Mouse (Mus musculus): Measurements from ENCODE around the gene Zfp652.

Gene Zfp652

DNA sequence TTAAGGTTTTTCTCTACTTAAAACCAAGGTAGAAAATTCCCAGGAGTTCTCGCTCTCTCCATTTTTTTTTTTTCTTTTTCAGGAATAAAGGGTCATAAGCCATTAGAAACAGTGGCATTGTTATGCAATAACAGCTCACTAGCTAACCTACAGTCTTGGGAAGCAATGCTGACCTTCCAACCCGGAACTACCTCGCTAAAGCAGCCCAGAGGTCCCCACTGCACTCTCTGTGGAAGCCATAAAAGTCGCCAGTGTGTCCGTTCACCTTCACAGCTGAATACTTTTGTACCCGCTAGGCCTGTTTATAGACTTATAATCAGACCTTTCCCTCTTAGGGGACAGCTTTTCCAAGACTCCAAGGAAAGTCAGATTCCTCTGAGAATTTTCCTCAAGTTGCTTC is 55.8 kb downstream of the Zfp652 start:
- DNase-seq (ENCODE audit: low spot score), result no peak

DNA sequence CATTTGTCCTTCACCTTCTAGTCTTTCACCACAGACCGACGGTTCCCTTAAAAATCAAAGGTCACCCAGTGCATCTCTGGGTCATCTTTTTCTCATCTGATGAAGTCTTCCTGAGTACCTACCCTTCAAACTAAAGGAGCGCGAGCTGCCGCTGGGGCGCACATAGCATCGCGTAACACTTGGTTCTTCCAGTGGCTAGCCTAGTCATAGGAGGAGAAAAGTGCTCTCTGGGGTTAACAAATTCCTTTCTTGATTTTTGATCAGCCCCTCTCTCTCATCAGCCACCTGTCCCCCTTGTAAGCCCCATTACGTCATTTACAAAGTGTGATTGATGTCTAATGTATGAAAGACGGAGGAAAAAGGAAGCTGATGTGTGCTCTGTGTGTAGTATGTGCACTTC is 56.7 kb downstream of the Zfp652 start:
- no peak for DNase-seq (ENCODE audit: low spot score)

DNA sequence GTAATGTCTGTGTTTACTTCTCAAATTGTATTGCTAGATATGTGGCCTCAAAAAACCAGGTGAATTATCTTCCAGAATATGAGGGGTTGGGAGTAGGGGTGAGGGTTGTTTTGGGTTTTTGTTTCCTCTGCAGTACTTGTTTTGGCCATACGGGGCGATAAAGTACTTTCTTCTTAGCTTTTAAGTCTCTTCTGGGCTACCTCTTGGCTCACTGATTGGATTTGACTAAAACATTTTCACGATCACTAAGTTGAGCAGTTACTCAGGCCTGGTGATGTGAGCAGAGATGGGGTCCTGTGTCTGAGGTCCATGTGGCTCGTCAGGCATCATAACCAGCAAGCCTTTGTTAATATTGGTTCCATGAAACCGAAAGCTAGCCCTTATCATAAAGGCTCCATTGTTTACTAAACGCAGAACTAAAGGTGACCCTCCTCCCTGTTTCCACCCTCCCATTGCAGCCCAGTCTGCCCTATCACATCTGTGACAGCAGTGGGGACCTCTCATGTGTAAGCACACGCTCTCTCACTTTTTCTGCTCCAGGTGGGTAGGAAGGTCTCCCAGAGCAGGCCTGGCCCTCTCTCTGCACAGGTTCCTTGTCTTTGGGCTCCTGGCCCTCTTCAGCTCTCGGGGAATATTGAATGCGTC is 58.4 kb downstream of the Zfp652 start:
- peak; percentile 28 for DNase-seq (ENCODE audit: low spot score)

DNA sequence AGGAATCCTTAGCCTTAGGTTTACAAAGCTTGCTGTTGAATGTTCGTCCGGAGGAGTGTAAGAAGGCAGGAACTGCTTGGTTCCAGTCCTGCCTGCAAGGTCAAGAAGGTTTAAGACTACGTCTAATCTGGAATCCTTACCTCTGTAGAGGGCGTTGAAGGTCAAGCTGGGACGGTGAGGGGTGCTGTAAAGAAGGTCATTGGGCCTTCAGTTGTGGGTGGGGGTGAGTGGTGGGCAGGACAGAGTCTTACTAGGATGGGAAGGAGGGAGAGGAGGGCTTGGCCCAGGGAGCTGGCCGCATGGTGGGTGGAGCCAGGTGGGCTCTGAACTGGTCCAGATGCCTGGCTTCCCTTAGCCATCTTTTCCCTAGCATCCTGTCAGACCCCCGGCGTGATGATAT is 59.2 kb downstream of the Zfp652 start:
- no peak for DNase-seq (ENCODE audit: low spot score)

DNA sequence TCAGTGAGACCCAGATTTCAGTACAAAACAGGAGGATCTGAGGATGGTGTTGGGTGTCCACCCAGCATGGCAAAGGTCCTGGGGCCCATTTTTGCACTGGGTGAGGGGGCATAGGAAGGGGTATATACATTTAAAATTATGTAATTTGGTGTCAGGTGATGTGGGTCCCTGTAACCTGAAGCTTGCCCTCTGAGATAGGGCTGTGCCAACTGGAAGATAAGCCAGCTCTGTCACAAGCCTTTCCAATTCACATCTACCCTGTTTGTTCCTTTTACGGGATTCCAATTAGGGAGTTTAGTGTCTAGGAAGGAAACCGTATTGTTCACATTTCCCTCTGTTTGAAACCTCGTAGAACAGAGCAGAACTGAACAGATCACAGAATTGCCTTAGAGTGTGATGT is 60.8 kb downstream of the Zfp652 start:
- no peak for DNase-seq (ENCODE audit: low spot score)

DNA sequence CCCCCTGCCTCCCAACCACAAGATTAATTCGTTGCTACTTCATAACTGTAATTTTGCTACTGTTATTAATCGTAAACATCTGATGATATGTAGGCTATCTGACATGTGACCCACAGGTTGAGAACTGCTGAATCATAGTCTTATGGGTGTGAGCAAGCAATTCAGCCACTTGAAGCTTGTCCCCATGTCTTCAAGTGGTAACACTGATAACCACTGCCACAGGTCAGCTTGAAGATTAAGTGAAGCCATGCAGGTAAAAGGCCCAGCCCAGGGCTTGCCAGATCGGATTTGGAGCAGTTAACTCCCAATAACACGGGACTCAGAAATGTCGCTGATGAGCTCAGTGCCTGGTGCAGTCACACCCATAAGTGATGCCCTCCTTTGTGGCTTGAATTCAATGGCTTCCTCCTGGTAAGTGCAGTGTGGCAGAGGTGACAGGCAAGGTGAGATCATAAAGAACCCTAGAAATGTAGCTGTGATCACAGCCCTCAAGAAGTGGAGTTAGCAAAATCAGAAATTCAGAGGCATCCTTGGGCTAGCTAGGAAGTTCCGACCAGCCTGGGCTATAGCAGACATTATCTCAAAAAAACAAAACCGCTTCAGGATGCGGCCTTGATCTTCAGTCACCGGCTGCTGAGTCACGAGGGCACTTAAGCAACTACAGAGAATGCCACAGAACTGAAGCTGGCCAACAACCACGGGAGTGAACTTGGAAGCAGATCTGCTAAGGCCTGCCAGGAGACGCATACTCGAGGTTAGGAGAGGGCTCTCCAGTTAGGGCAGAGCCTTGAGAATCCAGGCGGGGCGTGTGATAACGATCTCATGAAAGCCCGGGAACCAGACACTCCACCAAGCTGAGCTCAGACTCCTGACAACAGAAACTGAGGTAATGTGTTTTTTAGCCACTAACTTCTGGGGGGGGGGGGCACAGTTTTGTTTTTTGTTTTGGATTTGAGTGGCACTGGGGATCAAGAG is 65.1 kb downstream of the Zfp652 start:
- no peak for DNase-seq (ENCODE audit: low spot score)

DNA sequence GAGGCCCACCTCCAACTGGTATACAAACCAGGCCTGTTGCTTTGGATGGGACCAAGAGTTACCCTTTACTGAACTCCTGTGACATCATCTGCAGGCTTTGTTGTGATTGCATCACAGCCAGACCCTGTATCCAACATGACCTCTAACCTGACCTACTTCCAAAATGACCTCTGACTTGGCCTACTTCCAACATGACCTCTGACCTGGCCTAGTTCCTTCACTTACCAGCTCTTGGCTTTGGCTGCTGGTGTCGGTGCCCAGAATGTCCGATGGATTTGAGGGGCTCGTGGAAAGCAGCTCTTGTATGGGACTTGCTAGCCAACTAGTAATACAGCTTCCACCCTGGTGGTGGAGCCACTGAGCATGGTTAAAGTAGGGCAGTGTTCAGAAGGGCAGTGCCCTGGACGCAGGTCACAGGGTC is 66.4 kb downstream of the Zfp652 start:
- DNase-seq (ENCODE audit: low spot score), result no peak

DNA sequence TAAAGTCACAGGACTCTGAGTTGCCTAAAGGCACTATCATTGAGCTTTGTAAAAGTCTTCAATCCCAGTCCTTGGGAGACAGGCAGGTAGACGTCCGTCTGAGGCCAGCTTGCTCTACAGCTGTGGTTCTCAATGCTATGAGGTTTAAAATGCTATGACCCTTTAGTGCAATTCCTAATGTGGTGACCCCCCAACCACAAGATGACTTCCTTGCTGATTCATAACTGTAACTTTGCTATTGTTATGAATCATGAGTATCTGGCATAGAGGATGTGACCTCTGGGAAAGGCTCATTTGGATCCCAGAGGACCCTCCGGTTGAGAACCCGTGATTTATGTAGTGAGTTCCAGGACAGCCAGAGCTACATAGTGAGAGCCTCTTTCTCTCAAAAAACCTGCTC is 66.9 kb downstream of the Zfp652 start:
- no peak for DNase-seq (ENCODE audit: low spot score)

DNA sequence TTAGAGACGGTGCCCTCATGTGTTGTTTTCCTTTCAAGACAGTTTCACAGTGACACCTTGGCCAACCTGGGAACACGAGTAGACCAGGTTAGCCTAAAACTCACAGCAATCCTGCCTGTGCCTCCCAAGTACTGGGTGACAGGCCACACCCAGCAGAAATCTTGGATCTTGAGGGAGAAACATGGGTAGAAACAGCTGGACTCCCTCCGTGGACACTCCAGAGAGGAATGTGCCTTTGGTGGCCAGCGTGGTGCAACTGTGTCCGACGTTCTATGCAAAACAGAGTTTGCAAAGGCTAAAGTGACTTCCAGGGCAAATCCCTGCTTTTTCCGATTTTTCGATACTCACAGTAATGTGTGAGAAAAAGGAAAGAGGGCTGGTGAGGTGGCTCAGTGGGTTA is 68.0 kb downstream of the Zfp652 start:
- no peak for DNase-seq (ENCODE audit: low spot score)

DNA sequence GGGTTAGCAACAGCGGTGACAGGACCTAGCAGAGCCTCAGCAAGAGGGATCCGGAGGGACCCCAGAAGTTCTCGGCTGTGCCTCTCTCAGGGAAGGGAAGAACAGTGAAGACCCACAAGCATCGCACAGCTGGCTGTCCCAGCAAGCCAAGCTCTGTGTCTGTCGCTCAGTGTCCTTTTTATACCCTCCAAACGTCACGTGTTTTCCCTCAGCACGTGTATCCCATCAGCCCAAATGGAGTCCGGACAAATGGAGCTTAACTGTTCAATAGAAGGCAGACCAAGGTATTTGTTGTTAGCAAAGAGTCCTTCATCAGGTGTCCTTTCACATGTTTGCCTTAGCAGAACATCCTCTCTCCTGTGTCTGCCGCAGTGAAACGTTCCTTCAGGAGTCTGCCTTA is 69.1 kb downstream of the Zfp652 start:
- DNase-seq (ENCODE audit: low spot score), result no peak

DNA sequence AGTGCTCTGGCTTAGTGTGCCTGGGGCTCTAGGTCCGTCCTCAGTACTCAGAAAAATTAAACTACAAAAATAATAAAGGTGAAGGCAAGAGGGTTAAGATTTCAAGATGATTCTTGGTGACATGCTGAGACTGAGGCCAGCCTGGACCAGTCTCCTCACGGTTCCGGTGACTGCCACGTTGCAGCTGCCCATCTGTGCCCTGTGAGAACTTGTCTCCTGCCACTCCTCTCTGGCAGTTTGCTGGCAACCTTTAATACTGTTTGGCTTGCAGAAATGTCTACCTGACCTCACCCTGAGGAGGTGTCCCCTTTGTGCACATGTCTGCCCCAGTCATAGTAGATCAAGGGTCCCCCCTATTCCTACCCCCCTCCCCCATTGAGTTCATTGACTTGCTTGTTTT is 71.0 kb downstream of the Zfp652 start:
- DNase-seq (ENCODE audit: low spot score), result no peak

DNA sequence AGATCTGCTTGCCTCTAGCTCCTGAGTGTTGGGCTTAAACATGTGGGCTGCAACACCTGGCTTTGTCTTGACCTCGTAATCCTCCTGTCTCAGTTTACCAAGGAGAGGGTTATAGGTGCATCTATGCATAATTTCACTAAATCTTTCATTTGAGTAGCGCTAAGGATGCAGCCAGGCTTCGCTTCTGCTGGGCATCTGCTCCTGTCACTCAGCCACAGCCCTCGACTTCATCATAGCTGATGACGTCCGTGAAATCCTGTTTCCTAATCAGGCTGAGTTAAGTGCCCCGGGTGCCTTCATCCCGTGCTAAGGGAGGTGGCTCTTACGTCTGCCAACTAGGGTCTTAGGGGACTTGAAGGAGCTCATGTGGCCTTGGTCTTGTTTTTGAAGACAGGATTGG is 71.5 kb downstream of the Zfp652 start:
- no peak for DNase-seq (ENCODE audit: low spot score)

DNA sequence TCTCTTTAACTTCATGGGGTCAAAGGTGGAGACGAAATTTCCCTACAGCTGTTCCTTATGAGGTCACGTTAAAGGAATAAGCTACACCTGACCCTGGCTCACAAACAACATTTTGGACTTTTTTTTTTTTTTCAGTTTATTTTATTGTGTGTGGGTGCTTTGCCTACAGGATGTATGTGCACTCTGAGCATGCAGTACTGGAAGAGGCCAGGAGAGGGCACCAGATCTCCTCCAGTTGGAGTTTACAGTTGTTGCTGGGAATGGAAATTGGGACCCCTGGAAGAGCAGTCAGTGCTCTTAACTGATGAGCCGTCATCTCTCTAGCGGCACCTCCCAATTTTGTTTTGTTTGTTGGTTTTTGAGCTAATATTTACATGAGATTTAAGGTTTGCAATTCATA is 73.2 kb downstream of the Zfp652 start:
- no peak for DNase-seq (ENCODE audit: low spot score)

DNA sequence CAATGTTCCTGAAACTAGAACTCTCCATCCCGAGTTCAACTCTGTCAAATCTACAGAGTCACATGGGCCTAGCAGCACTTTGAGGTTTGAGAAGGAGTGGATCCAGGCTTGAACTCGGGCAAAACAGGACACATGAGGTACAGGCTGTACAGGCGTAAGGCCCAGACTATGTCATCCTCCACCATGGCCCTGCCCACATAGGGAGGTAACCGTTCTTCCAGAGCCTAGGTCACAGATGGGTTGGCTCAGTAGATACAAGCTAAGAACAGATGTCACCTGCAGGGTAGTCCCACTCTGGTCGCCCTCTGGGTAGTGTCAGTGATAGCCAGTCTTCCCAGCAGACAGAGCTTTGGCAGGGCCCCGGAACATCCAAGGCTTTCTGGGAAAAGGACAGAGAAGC is 74.0 kb downstream of the Zfp652 start:
- no peak for DNase-seq (ENCODE audit: low spot score)

DNA sequence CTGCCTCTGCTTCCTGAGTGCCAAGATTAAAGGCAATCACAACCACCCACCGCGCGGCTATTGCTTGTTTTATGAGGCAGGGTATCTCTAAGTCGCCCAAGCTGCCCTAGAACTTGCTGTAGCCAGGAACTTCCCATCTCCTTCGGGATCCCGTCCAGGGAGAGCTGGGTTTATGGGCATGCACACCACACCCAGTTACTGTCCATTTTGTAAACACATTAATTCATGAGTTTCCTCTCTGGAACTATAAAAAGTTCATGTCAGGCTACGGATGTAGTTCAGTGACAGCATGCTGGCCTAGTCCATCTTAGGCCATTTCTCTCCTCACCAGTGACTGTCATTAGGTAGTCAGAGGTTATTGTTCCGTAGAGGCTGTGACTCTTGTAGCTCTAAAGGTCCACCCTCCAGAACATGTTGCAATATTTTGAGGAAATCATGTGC is 77.0 kb downstream of the Zfp652 start:
- no peak for DNase-seq (ENCODE audit: low spot score)

DNA sequence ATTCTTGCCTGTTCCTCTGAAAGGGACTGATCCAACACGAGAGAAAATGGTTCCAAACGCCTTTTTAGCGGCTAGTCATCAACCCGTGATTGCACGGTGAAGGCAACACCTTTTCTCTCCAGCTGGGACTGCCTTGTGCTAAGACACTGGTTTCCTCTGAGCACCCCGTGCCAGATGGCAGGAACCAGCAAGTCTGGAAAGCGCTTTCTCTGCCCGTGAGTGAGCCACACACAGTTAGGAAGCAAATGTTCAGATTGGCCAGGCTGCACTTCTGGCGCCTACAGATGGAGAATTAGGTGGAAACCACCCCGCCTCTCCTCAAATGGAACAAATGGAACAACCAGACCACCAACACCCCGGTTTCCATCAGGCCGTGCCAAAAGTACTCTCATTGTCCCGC is 79.3 kb downstream of the Zfp652 start:
- DNase-seq (ENCODE audit: low spot score), result no peak

DNA sequence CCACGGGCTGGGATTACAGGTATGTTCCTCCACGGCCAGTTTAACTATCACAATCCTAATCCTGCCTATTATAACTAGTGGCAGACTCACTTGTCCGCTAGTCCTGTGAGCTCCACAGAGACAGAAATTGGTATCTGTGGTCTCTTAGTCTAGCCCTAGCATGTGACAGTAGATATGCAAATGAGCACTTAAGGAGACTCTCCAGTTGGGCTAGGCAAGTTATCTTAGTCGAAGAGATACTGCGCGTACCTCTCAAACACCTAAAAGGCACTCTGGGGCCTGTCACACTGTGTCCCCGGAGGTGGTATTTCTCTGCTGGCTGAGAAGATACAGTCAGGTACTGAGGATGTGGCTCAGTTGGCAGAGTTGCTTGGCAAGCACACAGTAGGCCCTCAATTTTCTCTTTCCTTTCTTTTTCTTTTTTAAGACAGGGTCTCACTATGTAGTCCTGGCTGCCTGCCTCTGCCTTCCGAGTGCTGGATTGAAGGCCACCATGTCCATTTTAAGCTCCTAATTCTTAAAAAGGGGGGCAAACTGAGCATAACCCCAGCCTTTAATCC is 80.6 kb downstream of the Zfp652 start:
- no peak for DNase-seq (ENCODE audit: low spot score)

DNA sequence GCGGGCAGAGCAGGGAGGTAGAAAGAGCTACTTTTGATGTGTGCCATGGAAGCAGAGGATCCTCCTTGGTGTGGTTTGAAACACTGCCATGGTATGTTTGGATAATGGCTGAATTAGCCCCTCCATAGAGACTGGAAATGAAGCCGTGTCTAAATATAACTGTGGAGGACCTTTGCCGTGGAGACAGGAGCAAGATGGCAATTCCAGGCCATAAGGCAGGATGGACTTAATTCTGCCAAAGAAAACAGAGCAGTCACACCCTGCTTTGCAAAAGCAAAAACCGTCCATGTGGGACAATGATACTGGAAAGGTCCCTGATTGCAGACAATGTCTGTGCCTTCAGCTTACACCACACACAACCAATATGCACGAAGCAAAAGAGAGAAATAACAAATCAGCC is 81.7 kb downstream of the Zfp652 start:
- no peak for DNase-seq (ENCODE audit: low spot score)

DNA sequence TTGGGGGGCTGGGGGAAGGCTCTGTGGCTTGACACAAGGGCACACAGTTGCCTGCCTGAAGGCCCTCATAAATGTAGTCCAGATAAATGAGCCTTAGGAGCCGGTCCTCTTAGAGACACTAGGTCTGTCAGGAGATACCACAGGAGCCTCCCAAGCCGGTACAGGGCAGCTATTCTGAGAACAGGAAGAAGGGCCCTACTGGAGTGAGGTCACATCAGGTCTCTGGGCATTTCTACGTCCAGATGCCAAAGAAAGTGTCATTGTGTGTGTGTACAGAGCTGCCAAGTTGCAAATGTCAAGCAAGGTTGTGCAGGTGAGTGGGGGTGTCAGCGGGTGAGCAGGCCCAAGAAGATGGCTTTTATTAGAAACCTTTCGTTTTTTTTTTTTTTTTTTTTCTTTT is 83.1 kb downstream of the Zfp652 start:
- no peak for DNase-seq (ENCODE audit: low spot score)

DNA sequence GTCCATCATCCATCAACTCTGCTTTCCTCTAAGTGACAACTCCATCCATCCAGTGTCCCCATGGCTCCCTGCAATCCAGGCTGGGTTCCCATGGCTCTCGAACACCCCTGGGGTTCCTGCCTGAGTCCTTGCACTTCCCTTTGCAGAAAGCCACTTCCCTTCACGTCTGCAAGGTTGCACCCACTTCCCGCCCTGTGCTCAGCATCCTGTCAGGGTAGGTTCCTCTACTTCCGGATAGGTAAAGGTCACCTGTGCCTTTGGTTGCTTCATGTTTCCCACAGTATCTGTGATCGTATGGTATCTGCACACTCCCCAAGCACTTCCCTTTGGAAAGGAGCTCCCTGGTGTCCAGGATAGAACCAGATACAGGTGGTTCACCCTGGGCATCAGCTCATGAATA is 92.5 kb downstream of the Zfp652 start:
- no peak for DNase-seq (ENCODE audit: low spot score)

DNA sequence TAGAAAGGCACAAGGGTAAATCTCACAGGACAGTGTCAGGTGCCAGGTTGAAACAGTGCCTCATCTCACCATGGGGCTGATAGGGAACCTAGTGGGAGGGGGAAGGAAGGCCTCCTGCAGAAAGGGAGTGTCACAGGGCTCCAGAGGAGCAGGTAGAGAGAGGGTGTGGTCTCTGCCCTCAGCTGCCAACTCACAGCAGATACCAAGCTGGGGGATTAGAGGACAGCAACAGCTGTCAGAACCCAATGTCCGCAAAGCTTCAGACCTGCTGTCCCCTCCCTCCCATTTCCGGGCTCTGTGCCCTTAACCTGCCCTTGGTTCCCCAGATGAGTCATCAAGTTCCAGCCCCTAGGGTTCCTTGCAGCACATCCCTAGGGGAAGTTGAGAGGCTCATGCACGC is 93.1 kb downstream of the Zfp652 start:
- DNase-seq (ENCODE audit: low spot score), result no peak

DNA sequence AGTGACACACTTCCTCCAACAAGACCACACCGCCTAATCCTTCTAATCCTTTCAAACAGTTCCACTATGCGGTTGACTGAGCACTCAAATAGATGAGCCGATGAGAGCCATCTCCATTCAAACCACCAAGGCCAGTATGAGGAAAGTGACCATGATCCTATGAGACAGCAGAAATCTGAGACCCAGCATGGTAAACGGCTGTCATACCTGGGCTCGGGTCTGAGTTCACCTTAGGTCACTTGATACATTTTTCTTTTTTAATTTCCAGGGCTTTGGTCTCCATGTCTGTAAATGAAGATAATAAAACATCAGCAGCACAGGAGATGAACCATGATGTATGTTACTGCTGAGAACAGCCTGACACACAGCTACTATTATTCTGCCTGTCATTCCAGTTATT is 95.4 kb downstream of the Zfp652 start:
- DNase-seq (ENCODE audit: low spot score), result no peak

DNA sequence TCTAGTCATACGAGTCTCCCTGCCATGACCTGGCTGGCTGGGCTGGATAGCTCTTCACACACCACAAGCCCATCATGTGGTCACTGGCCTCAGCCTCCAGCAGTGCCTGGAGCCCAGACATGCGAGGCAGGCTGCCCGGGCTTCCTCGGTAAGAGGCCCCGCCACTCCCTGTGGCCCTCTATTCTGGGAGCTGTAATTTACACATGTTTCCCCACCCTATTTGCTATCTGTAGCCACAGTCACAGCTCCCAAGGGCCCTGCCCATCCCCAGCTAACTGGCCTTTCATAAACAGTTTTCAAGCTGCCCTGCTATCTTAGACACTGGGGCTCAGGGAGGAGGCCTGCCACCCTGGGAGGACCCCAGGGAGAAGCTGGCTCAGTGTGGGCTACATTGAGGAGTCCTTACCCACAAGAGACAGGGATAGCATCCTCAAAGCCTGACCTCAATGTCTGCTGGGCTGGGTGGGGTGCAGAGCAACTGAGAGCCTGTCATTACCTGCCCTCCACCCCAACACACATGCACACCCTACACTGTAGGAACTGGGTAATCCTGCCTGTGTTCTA is 96.1 kb downstream of the Zfp652 start:
- DNase-seq (ENCODE audit: low spot score), result no peak

Measured in embryo, embryonic 10 days (tissue).